Mouse (Mus musculus) T-helper 1 cell (primary cell): Measurements from ENCODE around the gene Dpep3.
"Not testable (repeated sequence)": the region's sequence is repeated elsewhere in the genome, so short reads cannot be mapped to it uniquely, and the experiment has no call there.

Source experiments
- in situ Hi-C: fragments of 300-600 bp; cut with MboI, MseI; formaldehyde crosslinking; loops from one replicate; pipeline ENCODE4 v1.15.1; 2025; ENCODE audit warnings: high pct_unique_total_duplicates

The Dpep3 gene

DNA sequence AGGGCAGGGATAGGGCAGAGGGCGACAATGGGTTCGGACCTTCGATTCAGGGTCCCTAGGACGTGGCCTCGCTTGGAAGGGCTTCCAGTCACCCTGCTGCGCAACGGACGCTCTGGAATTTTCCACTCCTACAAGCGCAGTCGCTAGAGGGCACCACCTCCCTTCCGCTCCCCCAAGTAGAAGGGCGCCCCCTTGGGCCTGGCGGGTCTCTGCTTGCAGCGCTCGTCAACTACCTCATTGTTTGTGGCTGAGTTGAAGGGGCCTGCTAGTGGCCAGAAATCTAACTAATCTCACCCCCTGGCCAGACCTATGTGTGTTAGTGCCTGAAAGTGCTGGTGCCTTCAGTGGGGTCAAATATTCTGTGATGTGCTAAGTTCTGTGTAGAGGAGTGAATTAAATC, at the start of gene Dpep3:
Gene Dpep3 (minus strand): TSS at position 105 of the 400 bp plus-strand sequence.
- in situ Hi-C loops, result no loop called here

DNA sequence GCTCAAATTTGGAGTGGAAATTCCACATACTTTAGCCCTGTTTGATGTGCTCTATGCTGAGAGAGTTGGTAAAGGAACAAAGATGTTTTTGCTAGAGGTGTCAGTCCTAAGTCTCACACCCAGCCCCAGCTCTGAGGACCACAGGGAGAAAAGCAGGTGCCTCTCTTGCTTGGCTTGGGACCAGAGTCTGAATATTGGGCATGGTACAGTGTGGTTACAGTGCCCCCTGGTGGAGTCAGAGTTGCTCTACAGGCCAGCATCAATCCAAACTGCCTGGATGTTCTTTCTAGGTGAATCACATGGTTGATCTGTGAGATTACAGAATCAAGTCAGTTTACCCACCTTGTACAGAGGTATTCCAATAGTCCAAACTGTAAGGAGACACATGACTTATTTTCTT, 43.3 kb upstream of the Dpep3 start:
- in situ Hi-C loops, result loop anchor here (5.0 kb wide), 1 partner anchor 35 kb away; no protein-coding TSS in a partner anchor

DNA sequence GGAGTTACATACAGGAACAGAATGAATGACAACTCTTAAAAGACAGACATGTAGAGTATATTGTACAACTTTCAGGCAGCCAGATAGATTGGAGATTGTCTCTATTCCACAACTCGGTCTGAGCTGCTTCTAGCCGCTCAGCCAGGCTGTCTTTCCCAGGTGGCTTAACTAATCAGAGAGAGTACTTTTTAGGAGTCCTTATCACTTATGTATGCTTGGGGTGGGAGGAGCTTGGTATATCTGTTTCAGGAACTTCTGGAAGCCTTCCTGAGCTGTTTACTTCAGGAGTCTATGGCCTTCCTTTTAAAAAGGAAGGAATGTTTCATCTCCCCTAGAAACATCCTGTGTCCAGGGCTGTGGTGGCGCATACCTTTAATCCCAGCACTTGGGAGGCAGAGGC, 38.8 kb upstream of the Dpep3 start:
- in situ Hi-C loops, result no loop called here

DNA sequence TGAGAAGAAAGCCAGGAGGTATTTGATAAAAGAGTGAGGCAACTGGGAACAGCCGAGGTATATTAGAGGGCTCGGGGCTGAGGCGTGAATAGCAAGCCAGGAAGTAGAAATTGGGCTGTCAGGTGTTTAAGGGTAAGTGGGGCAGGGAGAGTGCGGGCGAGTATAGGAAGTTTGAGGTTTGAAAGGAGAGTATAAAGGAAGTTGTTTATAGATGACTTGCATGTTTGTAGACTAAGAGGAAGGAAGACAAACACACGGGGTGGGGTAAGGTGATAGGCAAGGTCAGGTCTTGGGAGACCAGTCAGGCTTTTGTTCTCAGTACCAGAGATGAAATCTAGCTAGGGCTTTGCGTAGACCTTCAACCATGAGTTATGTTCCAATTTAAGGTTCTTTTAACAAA, 37.9 kb upstream of the Dpep3 start:
- in situ Hi-C loops, result no loop called here

GRCm38 (mm10) chr8:106016284-106016683, 37.1 kb upstream of the Dpep3 start:
- in situ Hi-C loops, result no loop called here

- in situ Hi-C loops, result not testable (repeated sequence)
Measured at GRCm38 (mm10) chr8:106012203-106012602, 33.0 kb upstream of the Dpep3 start.

- in situ Hi-C loops, result no loop called here
Measured at GRCm38 (mm10) chr8:106011643-106011986, 32.4 kb upstream of the Dpep3 start, which contains the start of gene Ddx28. Ddx28 (minus strand) TSS chr8:106011882.

GRCm38 (mm10) chr8:106010748-106011642, 31.8 kb upstream of the Dpep3 start:
- in situ Hi-C loops, result no loop called here

DNA sequence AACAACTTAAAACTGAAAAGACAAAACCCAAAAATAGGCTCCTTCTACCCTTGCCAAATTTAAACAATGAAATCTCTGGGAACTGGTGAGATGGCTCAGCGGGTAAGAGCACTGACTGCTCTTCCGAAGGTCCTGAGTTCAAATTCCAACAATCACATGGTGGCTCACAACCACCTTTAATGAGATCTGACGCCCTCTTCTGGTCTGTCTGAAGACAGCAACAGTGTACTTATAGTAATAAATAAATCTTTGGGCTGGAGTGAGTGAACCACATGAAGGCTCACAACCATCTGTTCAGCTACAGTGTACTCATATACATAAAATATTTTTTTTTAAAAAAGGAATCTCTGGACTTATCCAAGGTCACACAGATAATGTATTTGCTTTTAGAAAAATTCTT, 28.7 kb upstream of the Dpep3 start:
- in situ Hi-C loops, result not testable (repeated sequence)

DNA sequence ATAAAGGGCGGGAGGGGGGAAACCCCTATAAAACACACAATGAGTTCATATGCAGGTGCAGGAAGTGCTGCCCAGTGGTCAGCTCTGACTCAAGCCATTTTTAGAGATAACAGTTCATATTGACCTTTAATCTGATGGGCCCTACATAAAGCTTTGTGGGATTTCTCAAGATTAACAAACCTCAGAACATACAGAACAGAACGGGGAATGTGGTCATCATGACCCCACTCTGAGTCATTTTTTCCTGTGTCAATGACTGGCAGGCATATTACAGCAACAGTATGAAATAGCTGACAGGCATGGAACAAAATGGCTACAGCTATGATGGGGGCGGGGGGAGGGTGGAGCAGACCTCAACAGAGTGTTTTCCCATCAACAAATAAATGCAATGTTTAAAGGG, 27.9 kb upstream of the Dpep3 start:
- in situ Hi-C loops, result no loop called here

DNA sequence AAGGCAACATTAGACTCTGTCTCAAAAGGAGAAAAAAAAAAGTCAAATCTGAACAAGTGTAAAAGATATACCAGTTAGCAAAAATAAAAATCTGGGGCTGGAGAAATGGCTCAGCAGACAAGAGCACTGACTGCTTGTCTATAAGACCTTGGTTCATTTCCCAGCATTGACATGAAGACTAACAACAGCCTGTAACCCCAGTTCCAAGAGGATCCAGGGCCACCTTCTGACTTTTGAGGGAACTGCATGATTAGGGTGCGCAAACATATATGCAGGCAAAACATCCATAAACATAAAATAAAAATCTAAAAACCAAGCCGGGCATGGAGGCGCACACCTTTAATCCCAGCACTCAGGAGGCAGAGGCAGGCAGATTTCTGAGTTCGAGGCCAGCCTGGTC, 27.2 kb upstream of the Dpep3 start:
- in situ Hi-C loops, result no loop called here

DNA sequence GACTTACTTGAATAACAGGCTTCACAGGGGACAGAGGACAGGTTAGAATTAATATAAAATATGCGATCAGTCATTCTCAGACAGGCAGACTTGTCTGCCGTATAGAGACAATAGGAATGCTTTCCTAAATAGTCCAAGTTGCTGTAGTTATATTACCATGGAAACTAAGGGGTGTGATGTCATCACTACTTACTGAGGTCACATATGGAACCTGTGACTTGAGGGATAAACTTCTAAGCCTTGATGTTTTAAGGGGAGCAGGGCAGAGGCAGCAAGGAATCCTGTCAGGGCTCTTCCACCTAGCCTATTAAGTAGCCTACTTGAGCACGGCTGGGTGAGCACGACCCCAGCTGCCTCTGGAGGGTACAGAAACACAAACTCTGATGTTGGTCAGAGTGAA, 26.6 kb upstream of the Dpep3 start, which contains the start of gene Dpep2nb:
Gene Dpep2nb (minus strand): TSS at position 101 of the 400 bp plus-strand sequence.
- in situ Hi-C loops, result no loop called here

GRCm38 (mm10) chr8:106004538-106005207, 25.4 kb upstream of the Dpep3 start:
- in situ Hi-C loops, result no loop called here

GRCm38 (mm10) chr8:106001908-106002307, 22.7 kb upstream of the Dpep3 start:
- in situ Hi-C loops, result no loop called here

- in situ Hi-C loops, result no loop called here
Measured at GRCm38 (mm10) chr8:105998971-105999370, 19.7 kb upstream of the Dpep3 start.

DNA sequence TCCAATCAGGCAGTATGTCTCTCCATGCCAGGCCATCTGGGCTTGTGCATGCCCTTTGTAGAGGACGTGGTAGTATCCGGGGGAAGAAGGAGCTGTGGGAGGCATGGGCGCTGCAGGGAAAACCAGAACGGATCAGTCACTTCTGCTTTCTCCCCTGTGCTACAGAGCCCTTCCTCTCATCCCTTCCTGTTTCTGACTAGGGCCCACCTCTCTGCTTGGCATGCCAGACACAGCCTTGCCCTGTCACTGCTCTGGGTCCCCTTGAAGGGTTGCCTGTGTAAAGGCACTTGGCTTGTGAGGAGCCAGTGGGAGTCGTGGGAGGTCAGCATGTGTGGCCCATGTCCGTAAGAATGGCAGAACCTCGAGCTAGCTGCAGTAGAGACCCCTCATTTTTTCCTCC, 17.1 kb upstream of the Dpep3 start:
- in situ Hi-C loops, result no loop called here

DNA sequence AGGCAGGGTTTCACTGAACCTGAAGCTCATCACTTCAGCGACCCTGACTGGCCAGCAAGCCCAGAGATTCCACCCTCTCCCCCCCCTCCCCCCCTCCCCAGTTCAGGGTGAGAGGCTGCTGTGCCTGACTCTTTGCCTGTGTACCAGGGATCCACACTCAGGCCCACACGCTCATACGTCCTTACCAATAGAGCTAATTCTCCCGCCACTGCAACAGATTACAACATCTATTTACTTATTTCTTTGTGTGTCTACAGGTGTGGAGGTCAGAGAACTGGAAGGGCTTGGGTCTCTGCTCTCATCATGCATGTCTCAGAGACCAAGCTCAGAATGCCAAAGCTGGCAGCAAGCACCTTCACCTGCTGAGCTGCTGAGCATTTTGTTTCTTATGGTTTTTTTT, 14.0 kb upstream of the Dpep3 start:
- in situ Hi-C loops, result no loop called here

GRCm38 (mm10) chr8:105992499-105992898, 13.3 kb upstream of the Dpep3 start:
- in situ Hi-C loops, result no loop called here

- in situ Hi-C loops, result no loop called here
Measured at GRCm38 (mm10) chr8:105991546-105991945, 12.3 kb upstream of the Dpep3 start.

- in situ Hi-C loops, result no loop called here
Measured at GRCm38 (mm10) chr8:105990856-105991387, 11.7 kb upstream of the Dpep3 start, which contains the start of gene Dus2. Dus2 (plus strand) TSS chr8:105991337.

DNA sequence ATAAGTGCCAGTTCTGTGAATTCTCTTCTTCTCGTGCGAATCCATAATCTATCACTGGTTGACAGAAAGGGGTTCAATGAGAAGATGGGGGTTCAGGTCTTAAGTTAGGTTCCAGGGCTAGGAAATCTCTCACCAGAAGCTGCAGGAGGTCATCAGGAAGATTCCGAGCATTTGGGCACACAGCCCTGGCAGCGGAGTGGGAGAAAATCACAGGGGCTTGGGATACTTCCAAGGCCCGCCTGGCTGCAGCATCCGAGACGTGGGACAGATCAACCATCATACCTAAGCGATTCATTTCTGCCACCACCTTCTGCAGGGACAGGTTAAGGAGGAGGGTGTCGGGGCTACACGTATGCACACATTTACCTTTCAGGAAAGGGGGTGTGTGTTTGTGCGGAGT, 9.3 kb upstream of the Dpep3 start:
- in situ Hi-C loops, result loop anchor here (5.0 kb wide), 1 partner anchor 34 kb away; no protein-coding TSS in a partner anchor

GRCm38 (mm10) chr8:105983406-105983805, 4.2 kb upstream of the Dpep3 start:
- in situ Hi-C loops, result not testable (repeated sequence)
